Mouse (Mus musculus) lung, postnatal 25 days (tissue): ENCODE measurements around the gene Scd1.
A peak's percentile ranks its signal among the peaks of the same experiment; 100 is the strongest.

ENCODE experiments used
- DNase-seq: peaks from one replicate; pipeline ENCODE4 v3.0.0; 2022; ENCODE audit warnings: low spot score

The Scd1 gene

GRCm38 (mm10) chr19:44407341-44408222 is at the start of gene Scd1:
Gene Scd1 (minus strand): TSS chr19:44407879.
- DNase-seq: peak; percentile 77

- no peak for DNase-seq
Observed at GRCm38 (mm10) chr19:44455356-44455755, 47.7 kb upstream of the Scd1 start.

- DNase-seq: no peak
Observed at GRCm38 (mm10) chr19:44454862-44455261, 47.2 kb upstream of the Scd1 start.

GRCm38 (mm10) chr19:44447927-44448326 is 40.2 kb upstream of the Scd1 start:
- DNase-seq: no peak

GRCm38 (mm10) chr19:44445755-44446154 is 38.1 kb upstream of the Scd1 start:
- DNase-seq: no peak

- DNase-seq: no peak
Observed at GRCm38 (mm10) chr19:44439302-44439701, 31.6 kb upstream of the Scd1 start.

GRCm38 (mm10) chr19:44437975-44438374 is 30.3 kb upstream of the Scd1 start:
- DNase-seq: no peak

- DNase-seq: no peak
Observed at GRCm38 (mm10) chr19:44432084-44432483, 24.4 kb upstream of the Scd1 start.

- no peak for DNase-seq
Observed at GRCm38 (mm10) chr19:44427721-44428120, 20.0 kb upstream of the Scd1 start.

GRCm38 (mm10) chr19:44422051-44422631 is 14.5 kb upstream of the Scd1 start:
- peak; percentile 86 for DNase-seq

- no peak for DNase-seq
Observed at GRCm38 (mm10) chr19:44419530-44419929, 11.9 kb upstream of the Scd1 start.

GRCm38 (mm10) chr19:44418945-44419344 is 11.3 kb upstream of the Scd1 start:
- DNase-seq: peak; percentile 70

GRCm38 (mm10) chr19:44418544-44418943 is 10.9 kb upstream of the Scd1 start:
- DNase-seq: no peak

- peak; percentile 43 for DNase-seq
Observed at GRCm38 (mm10) chr19:44418061-44418460, 10.4 kb upstream of the Scd1 start.

GRCm38 (mm10) chr19:44417448-44417847 is 9.8 kb upstream of the Scd1 start:
- no peak for DNase-seq

GRCm38 (mm10) chr19:44416240-44416639 is 8.6 kb upstream of the Scd1 start:
- no peak for DNase-seq

GRCm38 (mm10) chr19:44415464-44415863 is 7.8 kb upstream of the Scd1 start:
- no peak for DNase-seq

- DNase-seq: peak; percentile 34
Observed at GRCm38 (mm10) chr19:44410269-44410992, 2.8 kb upstream of the Scd1 start.

GRCm38 (mm10) chr19:44408595-44408994 is 916 bp upstream of the Scd1 start:
- no peak for DNase-seq

- peak; percentile 80 for DNase-seq
Observed at GRCm38 (mm10) chr19:44408223-44408545, 505 bp upstream of the Scd1 start.

- no peak for DNase-seq
Observed at GRCm38 (mm10) chr19:44403546-44403945, 4.1 kb downstream of the Scd1 start.

- DNase-seq: no peak
Observed at GRCm38 (mm10) chr19:44400484-44401197, 7.0 kb downstream of the Scd1 start.
